Mouse (Mus musculus) kidney, postnatal 4 days (tissue): Measurements from ENCODE around the gene Tmprss9.

Experiments
- DNase-seq, 2 experiments: peaks; one replicate each; pipeline ENCODE4 v3.0.0; 2021; ENCODE audit warnings: mixed read lengths in 2 of 2

Gene Tmprss9

DNA sequence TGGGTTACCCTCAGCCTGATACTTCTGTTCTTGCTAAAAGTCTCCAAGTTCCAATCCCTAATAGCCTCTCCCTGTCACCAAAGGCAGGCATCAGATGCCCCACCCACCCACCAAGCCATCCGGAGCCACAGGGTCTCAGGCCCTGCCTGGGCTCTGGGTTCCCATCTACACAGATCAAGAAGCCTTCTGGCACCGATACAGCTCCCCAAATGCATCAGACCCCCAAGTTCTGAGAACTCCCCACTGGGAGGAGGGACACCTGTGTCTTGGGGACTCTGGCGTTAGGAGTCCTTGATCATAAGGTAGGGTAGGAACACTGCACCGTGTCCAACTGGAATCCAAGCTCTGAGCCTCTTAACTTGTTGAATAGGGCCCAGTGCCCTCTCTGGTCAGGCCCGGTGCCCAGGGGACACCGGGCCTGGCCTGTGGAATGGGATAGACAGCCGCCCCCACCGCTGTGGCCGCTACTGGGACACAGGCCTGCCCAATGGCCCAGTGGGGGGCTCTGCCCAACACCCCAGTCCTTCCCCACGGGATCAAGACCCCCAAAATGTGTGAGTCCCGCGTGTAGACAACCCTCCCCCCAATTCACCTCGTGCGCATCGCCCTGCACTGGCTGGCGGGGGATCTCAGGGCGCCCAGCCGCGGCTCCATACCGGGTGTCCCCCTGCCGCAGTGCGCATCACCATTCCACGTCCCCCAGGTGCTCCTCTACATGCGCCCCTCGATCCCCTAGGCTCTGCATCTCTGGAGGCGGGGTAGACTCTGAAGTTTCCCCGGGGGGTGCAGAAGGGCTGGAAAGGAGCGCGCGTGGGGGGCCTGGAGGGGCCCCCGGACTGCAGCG lies 28.3 kb upstream of the Tmprss9 start:
- DNase-seq, result no peak

DNA sequence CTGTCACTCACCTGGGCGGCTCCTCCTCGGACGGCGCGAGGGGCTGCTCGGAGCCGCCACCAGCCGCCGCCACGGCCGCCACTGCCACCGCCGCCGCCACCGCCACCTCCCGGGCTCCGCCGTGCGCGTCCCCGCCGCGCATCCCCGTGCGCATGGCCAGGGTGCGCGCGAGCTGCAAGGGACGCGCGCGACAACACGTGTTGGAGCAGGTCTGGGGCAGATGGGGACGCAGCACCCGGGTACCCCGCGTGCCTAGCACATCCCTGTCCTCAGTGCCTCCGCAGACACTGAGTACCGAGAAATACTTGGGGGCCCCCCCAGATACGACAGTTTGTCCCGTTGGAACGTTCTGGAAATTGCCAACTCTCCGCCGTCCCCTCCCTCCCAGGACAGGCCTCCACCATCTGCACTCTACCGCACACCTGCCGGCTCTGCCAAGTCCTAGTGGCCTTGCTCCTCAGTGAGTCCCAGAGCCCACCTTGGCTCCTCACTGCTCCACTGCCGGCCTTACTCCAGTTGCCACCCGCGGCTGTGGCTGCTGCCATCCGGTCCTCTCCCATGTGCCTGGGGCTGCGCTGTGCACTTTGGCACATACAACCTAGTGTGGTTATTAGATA lies 27.6 kb upstream of the Tmprss9 start, which contains the start of gene Lingo3:
Gene Lingo3 (minus strand): TSS at position 109 of the 617 bp plus-strand sequence.
- peak; percentile 46 to 61 for DNase-seq

DNA sequence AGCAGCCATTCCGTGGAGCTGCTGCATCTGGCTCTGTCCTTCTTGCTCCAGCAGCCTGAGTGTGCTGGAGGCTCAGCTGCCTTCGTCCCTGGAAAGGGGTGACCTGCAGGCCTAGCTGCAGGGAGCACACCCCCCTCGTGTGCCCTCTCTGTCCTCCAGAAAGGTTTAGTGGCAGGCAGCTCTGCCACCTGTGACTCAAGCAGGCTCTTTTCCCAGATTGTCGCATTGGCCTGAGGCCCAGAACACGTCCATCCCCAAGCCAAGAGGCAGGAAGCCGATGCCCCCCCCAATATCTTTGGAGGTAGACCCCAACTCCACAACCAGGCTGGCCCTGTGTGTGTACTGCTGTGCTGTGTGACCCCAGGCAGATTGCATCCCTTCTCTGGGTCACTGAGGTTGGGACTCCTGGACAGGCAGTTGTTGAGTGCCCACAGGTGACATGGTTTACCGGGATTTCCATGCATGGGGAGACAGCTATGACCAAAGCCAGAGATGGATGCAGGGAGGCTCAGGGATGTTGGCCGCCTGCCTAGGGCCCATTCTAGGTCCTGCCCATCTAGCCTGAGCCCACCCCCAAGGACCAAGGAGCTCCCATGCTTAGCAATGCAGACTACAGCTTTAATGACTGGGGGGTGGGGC lies 26.5 kb upstream of the Tmprss9 start:
- no peak for DNase-seq

DNA sequence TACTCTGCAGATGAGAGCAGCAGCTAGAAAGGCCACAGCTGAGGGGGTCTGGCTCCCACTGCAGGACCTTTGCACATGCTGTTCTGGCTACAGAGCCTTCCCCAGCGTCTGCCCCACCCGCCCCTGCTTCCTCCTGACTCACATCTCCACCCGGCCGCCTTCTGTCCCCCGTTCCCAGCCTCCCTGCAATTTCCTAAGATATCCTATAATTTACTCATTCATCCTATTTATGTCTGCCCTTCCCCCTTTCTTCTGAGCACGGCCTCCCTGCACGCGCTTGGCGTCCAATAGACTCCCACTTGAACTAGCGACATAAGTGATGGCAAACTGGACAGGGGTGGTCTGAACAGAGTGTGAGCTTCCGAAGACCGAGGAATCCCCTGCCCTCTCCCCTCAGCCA lies 25.9 kb upstream of the Tmprss9 start:
- no peak for DNase-seq

DNA sequence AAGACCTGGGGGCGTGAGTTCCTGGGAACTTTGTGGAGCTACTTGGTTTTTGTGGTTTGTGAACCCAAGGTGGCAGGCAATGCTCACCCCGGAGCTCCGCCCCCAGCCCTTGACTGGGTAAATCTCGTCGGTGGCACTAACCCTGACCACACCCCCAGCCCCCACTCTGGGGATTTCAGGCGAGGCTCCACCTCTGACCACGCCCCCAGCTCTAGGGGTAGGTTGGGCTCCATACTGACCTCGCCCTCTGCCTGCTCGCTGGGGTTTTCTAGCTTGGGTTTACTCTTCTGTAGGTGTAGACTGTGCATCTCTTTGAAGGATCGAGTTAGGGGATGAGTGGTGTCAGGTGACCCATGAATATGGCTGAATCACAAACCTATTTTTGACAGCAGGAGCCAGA lies 23.1 kb upstream of the Tmprss9 start:
- DNase-seq, result peak; percentile 74 to 81

DNA sequence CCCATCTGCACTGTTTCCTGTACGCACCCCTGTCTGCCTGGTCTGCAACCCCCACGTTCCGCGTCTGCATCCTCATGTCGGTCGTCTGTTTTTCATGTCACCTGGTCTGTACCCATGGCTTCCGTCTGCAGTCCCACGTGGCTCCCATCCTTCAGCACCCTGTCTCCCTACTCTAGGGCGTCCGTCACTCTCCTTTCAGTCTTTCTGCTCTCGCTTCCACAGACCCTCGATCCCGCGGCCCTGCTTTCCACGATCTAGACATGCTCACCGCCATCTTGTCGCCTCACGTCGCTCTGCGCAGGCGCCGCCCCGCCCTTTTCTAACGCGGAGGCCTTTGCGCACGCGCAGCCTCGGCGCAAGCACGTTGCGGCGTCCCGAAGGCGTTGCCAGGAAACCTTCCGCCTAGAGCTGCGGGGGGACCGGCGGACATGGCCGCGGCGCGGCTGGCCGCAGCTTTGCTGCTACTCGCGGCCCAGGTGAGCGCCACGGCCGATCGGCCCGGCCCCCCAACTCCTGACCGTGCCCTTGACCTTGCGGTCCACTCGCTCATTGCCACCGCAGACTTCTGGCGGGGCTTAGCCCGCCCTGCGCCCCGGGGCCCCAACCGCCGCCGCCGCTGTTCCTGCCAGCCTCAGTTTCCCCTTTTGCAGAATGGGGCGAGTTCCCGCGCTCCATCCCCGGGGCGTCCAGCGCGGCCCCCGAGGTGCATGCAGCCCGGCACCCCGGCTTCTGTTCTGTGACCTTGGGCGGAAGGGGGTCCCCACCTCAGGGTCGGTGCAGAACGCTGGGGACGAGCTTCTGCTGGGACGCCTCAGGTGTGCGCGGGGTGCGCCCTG lies 16.5 kb upstream of the Tmprss9 start, which contains the start of the genes Lsm7 and Sppl2b:
Gene Lsm7 (minus strand): TSS at position 297 of the 836 bp plus-strand sequence.
Gene Sppl2b (plus strand): TSS at position 363 of the 836 bp plus-strand sequence.
- DNase-seq, result peak; percentile 98 to 99

DNA sequence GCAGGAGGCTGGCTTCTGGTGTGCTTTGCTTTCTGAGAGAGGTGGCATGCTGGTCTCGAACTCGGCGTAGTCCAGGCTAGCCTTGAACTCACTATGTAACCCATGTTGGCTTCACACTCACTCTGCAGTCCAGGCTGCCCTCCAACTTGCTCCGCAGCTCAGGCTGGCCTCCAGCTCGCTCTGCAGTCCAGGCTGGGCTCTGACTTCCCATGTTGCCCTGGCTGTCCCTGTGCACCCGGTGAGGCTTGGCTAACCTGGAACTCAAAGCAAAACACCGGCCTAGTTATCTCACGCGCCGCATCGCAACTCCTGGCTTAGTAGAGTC lies 15.9 kb upstream of the Tmprss9 start:
- DNase-seq, result peak; percentile 17 to 23

DNA sequence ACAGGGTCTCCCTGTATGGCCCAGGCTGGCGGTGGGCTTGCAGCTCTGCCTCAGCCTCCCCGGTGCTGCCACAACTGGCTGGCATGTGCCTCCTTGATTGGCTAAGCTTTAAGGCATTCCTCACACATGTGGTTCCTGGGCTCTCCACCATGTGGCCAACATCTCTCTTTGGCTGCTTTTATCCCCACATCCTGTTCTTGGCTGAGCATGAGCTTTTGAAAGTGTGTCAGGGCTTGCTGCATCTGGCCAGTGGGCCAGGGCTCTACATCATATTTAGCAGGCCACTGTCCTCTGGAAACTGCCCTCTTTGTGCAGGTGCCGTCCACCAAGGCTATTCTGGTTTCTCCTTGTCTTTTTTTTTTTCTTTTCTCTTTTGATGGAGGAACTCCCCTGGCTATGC lies 15.4 kb upstream of the Tmprss9 start:
- DNase-seq, result peak in 1 of 2 experiments; percentile 43

DNA sequence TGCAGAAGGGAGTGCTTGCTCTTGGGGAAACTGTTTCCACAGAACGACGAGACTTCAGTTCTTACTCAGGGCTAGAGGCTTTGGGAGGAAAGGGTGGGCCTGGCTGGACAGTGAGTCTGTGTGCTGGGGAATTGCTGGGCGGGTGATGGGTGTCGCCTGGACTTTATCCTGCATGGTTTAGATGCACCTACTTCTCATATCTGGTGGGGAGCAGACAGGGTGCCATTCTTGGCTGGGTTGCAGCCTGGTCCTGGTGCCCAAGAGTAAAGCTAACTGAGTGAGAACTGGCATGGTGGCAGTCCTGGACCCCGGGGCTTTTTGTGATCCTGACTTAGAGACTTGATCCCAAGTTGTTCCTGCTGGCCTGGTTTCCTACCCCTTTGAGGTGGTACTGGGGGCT lies 14.7 kb upstream of the Tmprss9 start:
- no peak for DNase-seq

DNA sequence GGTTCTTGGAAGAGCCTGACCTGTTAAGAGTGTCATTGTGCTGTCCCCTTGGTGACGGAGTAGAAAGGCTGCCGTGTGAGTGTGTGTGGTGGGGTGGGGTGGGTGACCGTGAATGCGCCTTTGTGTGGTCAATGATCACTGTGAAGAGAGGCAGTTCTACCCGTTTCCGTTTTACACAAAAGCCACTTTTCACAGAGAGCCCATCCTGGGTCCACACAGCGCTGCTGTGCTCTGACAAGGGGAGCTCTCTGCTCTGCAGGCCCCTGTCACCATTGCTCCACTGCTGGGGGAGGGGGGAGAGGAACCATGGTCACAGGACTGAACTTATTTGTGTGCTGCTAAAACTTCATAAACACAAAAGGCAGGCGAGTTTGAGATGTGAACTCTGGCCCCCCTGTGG lies 14.3 kb upstream of the Tmprss9 start:
- DNase-seq, result no peak

DNA sequence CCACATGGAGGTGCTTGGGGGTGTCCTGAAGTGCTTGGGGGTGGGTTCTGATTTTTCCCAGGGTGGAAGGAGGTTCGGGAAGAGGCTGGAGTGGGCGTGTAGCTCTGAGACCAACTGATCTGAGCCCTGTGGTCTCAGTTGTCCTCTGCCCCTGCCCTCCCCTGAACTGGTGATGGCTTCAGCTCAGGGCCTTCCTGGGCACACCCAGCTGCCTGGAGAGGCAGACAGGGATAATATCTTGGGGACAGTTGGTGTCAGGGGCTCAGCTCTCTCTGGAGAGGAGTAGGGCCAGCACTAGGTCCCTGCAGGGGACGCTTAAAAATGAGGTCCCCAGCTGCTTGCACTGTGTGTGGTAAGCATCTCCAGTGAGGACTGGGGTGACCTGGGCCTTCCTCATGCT lies 13.8 kb upstream of the Tmprss9 start:
- no peak for DNase-seq

DNA sequence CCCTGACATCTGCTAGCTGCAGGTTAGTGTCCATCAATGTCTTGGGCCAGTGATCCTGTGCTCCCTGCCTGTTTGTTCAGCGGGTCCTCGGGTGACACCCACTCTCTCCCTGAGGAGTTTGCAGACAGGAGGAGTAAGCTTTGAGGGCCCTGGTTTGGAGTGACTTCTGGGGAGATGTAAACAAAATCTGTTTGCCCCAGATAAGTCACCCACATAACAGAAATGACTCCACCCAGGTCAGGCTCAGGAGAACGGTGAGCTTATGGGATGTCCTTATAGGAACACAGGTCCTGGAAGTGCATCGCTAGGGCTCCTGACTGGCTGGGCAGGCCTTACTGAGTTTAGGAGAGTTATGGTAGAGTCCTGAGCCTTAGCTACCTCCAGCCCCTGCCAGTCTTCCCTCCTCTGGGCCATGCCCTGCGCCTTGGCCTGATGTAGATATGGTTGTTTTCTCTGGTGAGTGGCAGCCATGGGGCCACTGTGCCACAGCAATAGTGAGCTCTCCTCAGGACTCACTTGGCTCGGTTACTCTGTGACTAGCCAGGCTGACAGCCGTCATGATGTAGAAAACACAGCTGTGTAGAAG lies 13.2 kb upstream of the Tmprss9 start:
- DNase-seq, result no peak

DNA sequence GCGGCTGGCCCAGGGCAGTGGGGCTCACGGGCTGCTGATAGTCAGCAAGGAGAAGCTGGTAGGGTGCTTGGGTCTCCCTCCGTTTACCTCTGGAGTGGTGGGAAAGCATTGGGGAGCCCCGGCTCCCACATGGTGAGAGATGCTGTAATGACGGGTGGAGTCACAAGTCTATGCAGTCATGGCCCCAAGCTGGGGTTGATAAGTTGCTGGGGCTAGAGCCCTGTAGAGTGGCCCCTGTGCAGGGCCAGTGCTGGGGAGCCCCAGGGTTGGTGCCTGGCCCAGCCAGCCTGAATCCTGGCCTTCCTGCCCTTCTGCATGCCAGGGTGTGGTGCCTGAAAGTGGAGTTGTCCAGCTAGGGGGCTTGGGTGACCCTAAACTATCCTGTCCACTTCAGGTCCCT lies 9.3 kb upstream of the Tmprss9 start:
- no peak for DNase-seq

DNA sequence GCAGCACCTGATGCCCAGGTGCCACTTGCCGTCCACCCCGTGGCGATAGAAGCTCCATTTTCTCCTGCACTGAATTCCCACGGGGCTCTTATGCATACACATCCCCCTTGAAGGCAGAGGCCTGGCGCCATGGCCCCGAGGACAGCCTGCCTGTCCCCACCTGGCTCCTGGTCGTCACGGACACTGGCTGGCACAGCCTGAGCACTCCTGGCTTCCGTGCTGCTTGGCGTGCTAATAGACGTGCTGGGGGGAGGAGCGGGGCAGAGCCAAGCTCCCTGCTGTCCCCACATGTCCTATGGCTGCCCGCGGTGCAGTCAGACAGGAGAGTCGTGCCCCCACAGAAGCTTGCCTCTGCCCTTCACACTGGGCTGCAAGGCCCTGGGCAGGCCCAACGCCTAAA lies 7.2 kb upstream of the Tmprss9 start:
- no peak for DNase-seq

DNA sequence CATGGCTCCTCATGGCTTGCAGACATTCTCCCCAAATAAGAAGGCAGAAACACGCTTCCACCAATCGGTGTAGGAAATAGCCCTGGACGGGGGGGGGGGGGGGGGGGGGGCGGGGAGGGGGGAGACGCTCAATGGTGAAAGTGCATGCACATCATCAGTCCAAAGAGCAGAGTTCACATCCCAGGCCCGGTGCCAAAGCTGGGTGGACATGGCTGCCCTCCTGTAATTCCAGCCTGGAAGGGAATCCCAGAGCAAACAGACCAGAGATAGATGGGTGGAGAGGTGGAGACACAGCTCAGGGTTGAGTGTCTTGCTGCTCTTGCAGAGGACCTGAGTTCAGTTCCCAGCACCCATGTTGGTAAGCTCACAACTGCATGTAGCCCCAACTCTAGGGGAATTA lies 655 bp upstream of the Tmprss9 start:
- DNase-seq, result peak; percentile 36 to 54

DNA sequence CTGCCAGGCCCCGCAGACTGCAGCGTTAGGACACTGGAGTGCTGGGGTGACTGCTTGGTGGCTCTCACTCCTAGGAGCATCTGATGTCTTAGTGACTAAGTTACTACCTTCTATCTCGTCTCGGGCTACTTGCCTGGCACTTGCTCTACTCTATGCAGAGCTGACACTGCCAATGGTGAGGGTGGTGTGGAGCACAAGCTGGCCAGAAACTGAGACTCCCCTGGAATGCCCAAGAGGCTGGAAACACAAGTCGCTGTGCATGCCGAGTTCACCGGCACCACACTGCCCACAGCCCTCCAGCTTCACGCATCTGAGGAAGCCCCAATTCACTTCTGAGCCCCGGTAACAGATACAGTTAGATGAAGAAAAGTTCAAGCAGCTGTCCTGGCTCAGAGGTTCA lies 2.4 kb downstream of the Tmprss9 start:
- no peak for DNase-seq

DNA sequence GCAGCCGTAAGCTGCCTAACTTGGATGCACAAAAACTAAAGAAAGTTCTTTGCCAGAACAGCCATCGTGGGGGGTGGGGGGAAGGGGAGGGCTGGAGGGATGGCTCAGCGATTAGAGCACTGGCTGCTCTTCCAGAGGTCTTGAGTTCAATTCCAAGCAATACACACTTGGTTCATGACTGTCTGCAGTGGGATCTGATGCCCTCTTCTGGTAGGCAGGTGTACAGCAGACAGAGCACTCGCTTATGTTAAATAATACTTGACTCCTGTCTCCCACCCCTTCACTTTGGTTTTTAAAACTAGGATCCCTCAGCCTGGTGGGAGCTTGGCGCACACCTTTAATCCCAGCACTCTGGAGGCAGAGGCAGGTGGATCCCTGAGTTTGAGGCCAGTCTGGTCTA lies 4.4 kb downstream of the Tmprss9 start:
- peak; percentile 75 to 80 for DNase-seq

DNA sequence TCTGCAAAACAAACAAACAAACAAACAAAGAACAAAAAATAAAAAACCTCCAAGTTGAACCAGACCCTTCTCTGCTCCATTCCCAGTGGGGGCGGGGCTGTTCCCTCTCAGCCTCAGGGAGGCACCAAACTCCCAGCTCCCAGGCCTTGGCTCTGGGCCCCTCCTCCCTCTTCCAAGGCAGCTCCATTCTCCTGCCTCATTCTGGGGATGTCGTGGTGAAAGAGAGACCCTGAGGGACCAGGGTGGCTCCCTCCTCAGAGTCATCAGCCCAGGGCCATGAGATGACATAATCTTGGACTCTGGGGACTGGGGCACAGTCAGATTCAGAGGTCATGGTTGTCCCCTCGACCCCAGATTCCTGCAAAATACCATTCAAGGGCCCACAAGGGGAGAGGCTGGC lies 4.9 kb downstream of the Tmprss9 start:
- peak; percentile 35 to 38 for DNase-seq

DNA sequence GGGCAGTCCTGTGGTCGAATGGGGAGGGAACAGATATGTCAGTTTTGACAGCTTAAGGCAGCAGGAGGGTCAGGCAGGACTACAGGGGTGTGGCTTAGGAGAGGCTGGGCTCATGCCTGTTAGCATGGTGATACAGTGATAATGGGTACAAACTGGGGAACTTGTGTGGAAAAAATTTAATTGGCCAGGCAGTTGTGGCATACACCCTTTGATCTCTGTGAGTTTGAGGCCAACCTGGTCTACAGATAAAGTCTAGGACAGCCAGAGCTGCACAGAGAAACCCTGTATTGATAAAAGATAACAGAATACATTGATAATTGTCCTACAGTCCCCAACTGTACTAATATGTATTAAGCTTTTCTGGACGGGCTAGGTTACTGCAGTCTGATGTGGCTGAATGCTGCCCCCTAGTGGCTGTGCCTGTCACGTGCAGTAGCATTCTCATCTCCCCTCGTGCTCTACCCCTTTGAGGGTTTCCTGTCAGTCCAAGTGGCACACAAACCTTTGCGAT lies 8.5 kb downstream of the Tmprss9 start:
- peak; percentile 79 to 82 for DNase-seq

DNA sequence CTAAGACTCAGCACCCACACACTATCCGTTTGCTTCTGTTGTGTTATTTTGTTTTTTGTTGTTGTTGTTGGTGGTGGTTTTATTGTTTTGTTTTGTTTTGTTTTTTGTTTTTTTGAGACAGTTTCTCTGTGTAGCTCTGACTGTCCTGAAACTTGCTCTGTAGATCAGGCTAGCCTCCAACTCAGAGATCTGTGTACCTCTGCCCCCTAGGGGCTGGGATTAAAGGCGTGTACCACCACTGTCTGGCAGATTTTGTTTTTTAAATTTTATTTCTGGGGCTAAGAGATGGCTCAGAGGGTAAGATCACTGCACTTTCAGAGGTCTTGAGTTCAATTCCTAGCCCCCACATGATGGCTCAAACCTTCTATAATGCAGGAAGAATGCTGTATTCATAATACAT lies 9.3 kb downstream of the Tmprss9 start:
- DNase-seq, result no peak

DNA sequence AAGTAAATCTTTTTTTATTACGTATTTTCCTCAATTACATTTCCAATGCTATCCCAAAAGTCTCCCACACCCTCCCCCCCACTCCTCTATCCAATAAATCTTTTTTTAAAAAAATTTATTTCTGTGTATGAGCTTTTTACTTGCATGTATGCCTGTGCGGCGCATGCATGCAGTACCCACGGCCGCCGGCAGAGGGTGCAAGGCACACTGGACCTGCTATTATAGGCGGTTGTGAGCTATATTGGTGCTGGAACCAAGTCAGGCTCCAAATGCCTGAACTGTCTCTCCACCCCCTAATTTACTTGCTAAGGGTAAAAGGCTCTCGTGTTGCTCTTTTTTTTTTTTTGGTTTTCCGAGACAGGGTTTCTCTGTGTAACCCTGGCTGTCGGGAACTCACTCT lies 9.7 kb downstream of the Tmprss9 start:
- DNase-seq, result peak; percentile 86 to 88

DNA sequence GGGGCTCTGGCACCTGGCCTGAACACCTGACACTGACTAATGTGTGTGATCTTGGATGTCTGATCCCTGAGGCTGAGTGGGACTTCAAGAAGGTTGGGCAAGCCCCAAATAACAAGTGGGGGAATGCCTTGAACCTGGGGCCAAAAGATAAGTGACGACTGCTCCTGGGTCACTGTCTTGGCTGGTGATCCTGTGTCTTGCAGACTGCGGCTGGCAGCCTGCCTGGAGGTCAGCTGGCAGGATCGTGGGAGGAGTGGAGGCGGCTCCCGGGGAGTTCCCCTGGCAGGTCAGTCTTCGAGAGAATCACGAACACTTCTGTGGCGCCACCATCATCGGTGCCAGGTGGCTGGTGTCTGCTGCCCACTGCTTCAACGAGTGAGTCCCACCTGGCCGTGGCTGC lies 15.5 kb downstream of the Tmprss9 start:
- DNase-seq, result peak; percentile 71 to 80
